Mouse (Mus musculus) spleen, adult 2 months (tissue): ENCODE results near the gene Ccser2. TPM values are rescaled to one million over a fixed set of nuclear protein-coding genes. Genes with fewer than 3 reads are reported as not detected.

Experiments used
- DNase-seq, 2 experiments: peaks; one replicate each; pipeline versions ENCODE4 v3.0.0 to v3.0.0-alpha.2; 2012 to 2021; ENCODE audit warnings: low spot score in 2 of 2, low read depth in 1 of 2
- H3K27ac ChIP-seq: fragments of 200-500 bp; 2 replicates; pipeline ENCODE4 v1.5.1; 2012; ENCODE audit warnings: low read length, inconsistent platforms; ENCODE audit not compliant: insufficient read depth
- H3K27me3 ChIP-seq: fragments of 200-500 bp; 2 replicates; pipeline ENCODE4 v1.6.1; 2012; ENCODE audit warnings: mild to moderate bottlenecking, moderate library complexity, low read length, inconsistent platforms; ENCODE audit not compliant: control insufficient read depth, insufficient read depth
- H3K36me3 ChIP-seq: fragments of 200-500 bp; 2 replicates; pipeline ENCODE4 v1.6.1; 2012; ENCODE audit warnings: mild to moderate bottlenecking, low read length, inconsistent platforms; ENCODE audit not compliant: control insufficient read depth, insufficient read depth
- H3K4me1 ChIP-seq: fragments of 200-500 bp; 2 replicates; pipeline ENCODE4 v1.6.1; 2011; ENCODE audit warnings: inconsistent platforms; ENCODE audit not compliant: control insufficient read depth, insufficient read depth, insufficient read length
- H3K4me3 ChIP-seq: fragments of 200-500 bp; 2 replicates; pipeline ENCODE4 v1.5.1; 2011; ENCODE audit warnings: mild to moderate bottlenecking, inconsistent platforms; ENCODE audit not compliant: insufficient read depth, insufficient read length; ENCODE audit errors: extremely low read depth
- CTCF ChIP-seq: fragments of 200-500 bp; IDR thresholded peaks from 2 replicates; pipeline ENCODE4 v1.5.1; 2011; ENCODE audit warnings: mild to moderate bottlenecking, inconsistent platforms; ENCODE audit not compliant: insufficient read depth, insufficient read length, insufficient replicate concordance; ENCODE audit errors: extremely low read depth
- POLR2A ChIP-seq: fragments of 200-500 bp; IDR thresholded peaks from 2 replicates; pipeline ENCODE4 v1.6.1; 2011; ENCODE audit warnings: low read depth, low read length, inconsistent platforms
- WGBS: fragments of 180-500 bp; shearing (Covaris S2); methylation state at CpG from one replicate; pipeline ENCODE4 v1.1.7; 2018; 5-methylcytosine and 5-hydroxymethylcytosine counted together
- polyA plus RNA-seq: library from polyadenylated mRNA; depleted of rRNA; stranded (reverse); fragments of >200 nt; gene quantifications from 2 replicates; pipeline ENCODE4 v1.2.3, GENCODE M21; 2012

Ccser2 gene
- polyA plus RNA-seq, 1 experiment: 5.9 TPM

- H3K27ac ChIP-seq: no peak overlapping the region
- H3K36me3 ChIP-seq: peaks cover 13% of the 10 kb centered on the region; the same call in 1 of the 2 replicates
- no peak for DNase-seq
- TF ChIP-seq POLR2A (no peak), CTCF (no peak)
- H3K27me3 ChIP-seq: no peaks in the 10 kb centered on the region
- 88% methylated on average over 2 of the region's 2 CpGs for WGBS
- peaks cover 2% of the 10 kb centered on the region; the same call in 1 of the 2 replicates for H3K4me1 ChIP-seq
- H3K4me3 ChIP-seq: no peak overlapping the region
Observed at GRCm38 (mm10) chr14:36937941-36938340, 30.6 kb downstream of the Ccser2 start.

GRCm38 (mm10) chr14:36937080-36937878 is 31.3 kb downstream of the Ccser2 start:
- 75% methylated on average over 7 of the region's 7 CpGs for WGBS
- peak in 1 of 2 experiments; percentile 29 for DNase-seq
- peaks cover 3% of the 10 kb centered on the region; the same call in 1 of the 2 replicates for H3K4me1 ChIP-seq
- no peaks in the 10 kb centered on the region for H3K27me3 ChIP-seq
- no peak overlapping the region for H3K27ac ChIP-seq
- H3K36me3 ChIP-seq: peaks cover 13% of the 10 kb centered on the region; the same call in 1 of the 2 replicates
- H3K4me3 ChIP-seq: no peak overlapping the region
- TF ChIP-seq POLR2A (no peak), CTCF (no peak)

- Histone ChIP-seq H3K4me1 (peaks cover 6% of the 10 kb centered on the region; the same call in 1 of the 2 replicates), H3K27ac (no peak overlapping the region), H3K36me3 (peaks cover under 1% of the 10 kb centered on the region; the same call in 1 of the 2 replicates), H3K27me3 (no peaks in the 10 kb centered on the region), H3K4me3 (no peak overlapping the region)
- TF ChIP-seq POLR2A (no peak), CTCF (no peak)
- DNase-seq: no peak
- WGBS: 63% methylated on average over 10 of the region's 10 CpGs
Observed at GRCm38 (mm10) chr14:36932638-36933382, 35.8 kb downstream of the Ccser2 start.

GRCm38 (mm10) chr14:36932038-36932437 is 36.5 kb downstream of the Ccser2 start:
- no peak overlapping the region for H3K27ac ChIP-seq
- H3K27me3 ChIP-seq: no peaks in the 10 kb centered on the region
- no peak overlapping the region for H3K4me3 ChIP-seq
- H3K4me1 ChIP-seq: peaks cover 6% of the 10 kb centered on the region; the same call in 1 of the 2 replicates
- no peak for DNase-seq
- H3K36me3 ChIP-seq: no peaks in the 10 kb centered on the region; the same call in 1 of the 2 replicates
- TF ChIP-seq CTCF (no peak), POLR2A (no peak)

GRCm38 (mm10) chr14:36923383-36923782 is 45.2 kb downstream of the Ccser2 start:
- no peak for DNase-seq
- Histone ChIP-seq H3K27ac (no peak overlapping the region), H3K4me1 (no peaks in the 10 kb centered on the region), H3K4me3 (no peak overlapping the region), H3K36me3 (peaks cover 13% of the 10 kb centered on the region), H3K27me3 (no peaks in the 10 kb centered on the region)
- TF ChIP-seq CTCF (no peak), POLR2A (no peak)
- 73% methylated on average over 3 of the region's 3 CpGs for WGBS

- H3K4me3 ChIP-seq: no peak overlapping the region
- no peaks in the 10 kb centered on the region for H3K4me1 ChIP-seq
- no peak for DNase-seq
- no peak overlapping the region for H3K27ac ChIP-seq
- peaks cover 16% of the 10 kb centered on the region for H3K36me3 ChIP-seq
- TF ChIP-seq POLR2A (no peak), CTCF (no peak)
- no peaks in the 10 kb centered on the region for H3K27me3 ChIP-seq
- WGBS: 75% methylated on average over 5 of the region's 5 CpGs
Observed at GRCm38 (mm10) chr14:36921346-36922049, 47.1 kb downstream of the Ccser2 start.

- Histone ChIP-seq H3K27ac (no peak overlapping the region), H3K4me1 (no peaks in the 10 kb centered on the region), H3K4me3 (no peak overlapping the region), H3K27me3 (no peaks in the 10 kb centered on the region), H3K36me3 (peaks cover 11% of the 10 kb centered on the region)
- WGBS: 95% methylated on average over 8 of the region's 8 CpGs
- no peak for DNase-seq
- TF ChIP-seq POLR2A: no peak
- no peak for TF ChIP-seq CTCF
Observed at GRCm38 (mm10) chr14:36919886-36920285, 48.7 kb downstream of the Ccser2 start.
